Mouse (Mus musculus) gonadal fat pad, adult 2 months (tissue): ENCODE measurements around the gene Cdk12. TPM values are rescaled to one million over a fixed set of nuclear protein-coding genes. Genes with fewer than 3 reads are reported as not detected.
A peak's percentile ranks its signal among the peaks of the same experiment; 100 is the strongest.
"Not testable (repeated sequence)": the region's sequence is repeated elsewhere in the genome, so short reads cannot be mapped to it uniquely, and the experiment has no call there.

Experiments
- DNase-seq: peaks from one replicate; pipeline ENCODE4 v3.0.0-alpha.2; 2012; ENCODE audit warnings: low read depth
- polyA plus RNA-seq: library from polyadenylated mRNA; depleted of rRNA; stranded (reverse); fragments of >200 nt; gene quantifications from 2 replicates; pipeline ENCODE4 v1.2.3, GENCODE M21; 2012; rRNA removed

The Cdk12 gene
- polyA plus RNA-seq = 14.6 and 16.5 TPM in 2 replicates

DNA sequence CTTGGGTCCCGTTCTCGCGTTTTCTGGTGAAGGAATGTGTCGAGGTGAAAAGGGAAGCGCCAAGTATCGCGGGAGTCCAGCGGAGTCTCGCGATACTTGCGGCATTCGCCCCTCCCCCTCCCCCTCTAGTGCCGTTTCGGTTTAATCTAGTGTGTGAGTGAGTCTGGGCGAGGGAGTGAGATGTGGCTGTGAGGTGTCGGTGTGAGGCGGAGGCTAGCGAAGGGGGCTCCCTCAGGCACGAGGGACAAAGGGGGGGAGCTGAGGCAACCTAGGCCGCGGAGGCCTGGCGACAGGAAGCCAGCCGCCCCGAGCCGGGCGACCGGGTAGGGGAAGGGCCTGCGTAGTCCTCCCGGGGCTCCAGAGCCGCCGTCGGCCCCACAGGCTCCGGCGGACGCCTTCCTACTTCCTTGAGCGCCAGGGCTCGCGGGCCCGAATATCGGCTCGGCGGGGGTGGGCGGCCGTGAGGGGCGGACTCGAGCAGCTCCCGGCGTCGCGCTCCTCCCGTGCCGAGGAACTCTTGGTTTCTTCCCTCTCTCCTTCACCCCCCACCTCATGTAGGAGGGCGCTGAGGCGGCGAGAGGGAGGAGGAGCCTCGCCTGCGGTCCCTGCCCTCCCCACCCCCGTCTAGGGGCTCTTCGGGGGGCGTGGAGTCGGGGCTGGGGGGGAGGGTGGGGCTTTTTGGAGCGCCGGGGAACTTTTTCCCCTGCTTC lies at the start of gene Cdk12:
Gene Cdk12 (plus strand): TSS at position 419 of the 710 bp plus-strand sequence.
- peak; percentile 82 for DNase-seq

DNA sequence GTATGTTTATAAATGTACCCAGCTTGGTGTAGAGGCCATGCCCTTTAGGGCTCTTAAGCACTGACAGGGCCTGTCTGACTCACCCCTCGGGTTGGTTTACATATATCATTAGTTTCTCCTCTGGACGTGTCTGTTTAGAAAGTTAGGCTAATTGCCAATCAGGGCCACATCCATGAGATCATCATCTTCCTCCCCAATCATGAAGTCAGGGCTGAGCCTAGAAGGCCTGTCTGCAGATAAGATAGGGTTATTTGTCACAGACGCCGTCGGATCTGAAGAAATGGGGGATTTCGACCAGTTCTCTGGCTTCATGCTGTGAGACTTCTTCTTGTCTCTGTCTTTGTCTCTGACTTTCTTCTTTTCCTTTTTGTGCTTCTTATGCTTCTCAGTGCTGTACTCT lies 47.8 kb upstream of the Cdk12 start:
- DNase-seq = no peak

DNA sequence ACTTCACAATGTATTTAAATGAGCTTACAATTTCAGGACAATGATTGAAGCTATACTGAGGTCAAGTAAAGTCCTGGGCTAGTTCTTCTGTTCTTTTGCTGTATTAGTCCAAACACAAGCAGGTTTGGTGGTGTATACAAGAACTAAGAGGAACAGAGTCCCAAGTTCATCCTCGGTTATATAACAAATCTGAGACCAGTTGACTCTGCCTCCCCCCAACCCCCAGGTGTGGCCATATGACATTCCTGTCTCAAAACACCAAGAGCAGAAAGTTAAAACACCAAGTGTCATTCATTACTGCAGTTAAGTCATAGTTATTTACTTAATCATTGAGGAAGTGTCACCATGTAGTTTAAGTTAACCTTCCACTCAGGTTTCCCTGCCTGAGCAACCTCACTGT lies 34.5 kb upstream of the Cdk12 start:
- no peak for DNase-seq

DNA sequence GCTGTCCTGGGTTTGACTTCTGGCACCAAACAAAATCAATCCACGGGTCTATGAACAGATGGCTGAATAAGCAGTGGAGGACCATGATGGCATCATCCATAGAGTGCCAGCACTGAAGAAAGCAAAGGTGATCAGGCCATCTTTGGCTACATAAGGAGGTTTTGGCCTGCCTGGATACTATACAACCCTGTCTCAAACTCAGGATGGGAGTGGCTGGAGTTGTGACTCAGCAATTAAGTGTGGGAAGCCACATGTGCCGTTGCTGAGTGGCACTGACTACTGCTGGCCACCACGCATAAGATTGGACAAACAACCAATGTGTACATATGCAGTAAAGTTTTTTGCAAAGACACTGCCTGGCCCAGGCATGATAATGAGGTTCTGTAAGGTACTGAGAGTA lies 20.7 kb upstream of the Cdk12 start:
- DNase-seq = not testable (repeated sequence)

- DNase-seq = no peak
These were observed 15.0 kb upstream of the Cdk12 start for GRCm38 (mm10) chr11:98187640-98188395.

DNA sequence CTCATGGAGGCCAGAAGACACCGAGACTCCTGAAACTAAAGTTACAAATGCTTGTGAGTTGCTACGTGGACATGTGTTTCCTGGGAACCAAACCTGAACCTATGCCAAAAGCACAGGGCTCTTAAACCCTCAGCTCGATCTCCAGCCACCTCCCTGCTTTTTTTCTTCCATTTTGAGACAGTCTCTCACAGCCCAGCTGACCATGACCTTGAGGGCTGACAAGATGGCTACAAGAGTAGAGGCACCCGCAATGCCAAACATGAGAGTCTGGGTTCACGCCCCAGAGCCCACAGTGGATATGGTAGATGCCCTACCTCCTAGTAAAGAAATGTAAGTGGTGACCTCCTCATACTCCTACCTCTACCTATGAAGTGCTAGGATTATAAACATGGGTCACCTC lies 12.0 kb upstream of the Cdk12 start:
- no peak for DNase-seq

DNA sequence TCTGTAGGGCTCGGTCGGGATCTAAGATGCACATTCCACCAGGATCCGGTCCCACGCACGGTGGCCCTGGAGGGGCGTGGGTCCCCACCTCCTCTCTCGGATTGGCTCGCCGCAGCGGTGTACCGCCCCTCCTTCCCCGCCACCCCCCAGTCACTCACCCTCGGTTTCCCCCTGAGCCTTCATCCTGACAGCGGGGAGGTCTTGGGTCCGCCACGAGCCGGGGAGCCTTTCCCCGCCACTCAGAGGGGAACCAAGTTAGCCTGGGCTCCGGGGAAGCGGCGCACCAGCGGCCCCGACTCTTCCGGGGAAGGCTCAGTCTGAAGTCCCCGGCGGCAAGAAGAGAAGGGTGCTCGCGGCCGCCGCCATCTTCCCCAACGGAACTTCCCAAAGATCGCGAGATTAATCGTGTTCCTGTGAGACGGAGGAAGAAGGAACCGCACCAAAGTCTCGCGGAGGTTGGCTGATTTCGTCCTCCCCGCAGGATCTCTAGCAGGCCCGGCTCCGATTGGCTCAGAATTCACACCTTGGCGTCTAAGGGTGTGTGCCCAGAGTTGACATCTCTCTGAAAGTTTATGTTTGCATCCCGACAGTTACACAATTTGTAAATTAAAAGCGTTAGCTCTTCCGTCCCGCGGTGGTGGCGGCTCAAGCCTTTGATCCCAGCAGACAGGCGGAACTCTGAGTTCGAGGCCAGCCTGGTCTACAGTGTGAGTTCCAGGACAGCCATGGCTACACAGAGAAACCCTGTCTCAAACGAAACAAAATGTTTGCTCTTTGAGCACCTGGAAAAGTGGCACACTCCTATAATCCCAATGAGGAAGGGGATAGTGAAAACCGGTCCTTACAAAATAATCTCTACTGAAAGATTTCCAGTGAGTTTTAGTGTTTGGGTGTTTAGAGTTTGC lies 9.7 kb upstream of the Cdk12 start, which contains the start of gene Med1:
Gene Med1 (minus strand): TSS at position 393 of the 905 bp plus-strand sequence.
- peak; percentile 70 for DNase-seq

DNA sequence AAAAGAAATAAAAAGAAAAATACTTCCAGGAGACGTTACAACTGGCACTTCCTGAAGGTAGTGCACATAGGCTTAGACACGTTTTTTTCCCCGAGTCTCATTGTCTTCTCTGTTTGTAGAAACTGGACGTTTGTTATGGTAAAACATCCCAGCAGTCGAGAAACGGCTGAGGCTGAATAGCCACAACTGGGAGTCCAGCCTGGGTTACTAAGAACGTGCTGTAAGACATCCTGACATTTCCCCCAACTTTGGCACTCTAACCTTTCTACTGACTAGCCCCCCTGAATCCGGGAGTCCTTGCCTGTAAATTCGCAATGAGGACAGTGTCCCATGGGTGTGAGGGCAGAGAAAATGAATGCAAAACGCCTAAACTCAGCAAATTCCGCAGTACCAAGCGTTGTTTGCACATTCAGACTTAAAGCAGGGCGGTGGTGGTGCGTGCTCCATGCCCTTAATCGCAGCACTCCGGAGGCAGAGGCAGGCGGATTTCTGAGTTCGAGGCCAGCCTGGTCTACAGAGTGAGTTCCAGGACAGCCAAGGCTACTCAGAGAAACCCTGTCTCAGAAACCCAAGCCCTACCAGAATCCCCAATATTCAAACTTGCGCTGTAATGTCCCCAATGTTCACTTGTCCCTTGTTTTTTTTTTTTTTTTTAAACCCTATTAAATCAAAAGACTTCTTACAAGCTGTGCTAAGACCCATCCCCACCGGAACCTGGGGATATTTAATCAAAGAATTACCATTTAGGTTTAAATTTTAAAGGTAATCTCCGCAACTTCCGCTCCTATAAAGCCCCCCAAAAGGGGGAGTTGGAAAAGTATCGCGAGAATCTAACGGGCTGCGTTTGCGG lies 843 bp upstream of the Cdk12 start:
- DNase-seq = no peak

GRCm38 (mm10) chr11:98203351-98203911 lies 572 bp downstream of the Cdk12 start:
- no peak for DNase-seq

DNA sequence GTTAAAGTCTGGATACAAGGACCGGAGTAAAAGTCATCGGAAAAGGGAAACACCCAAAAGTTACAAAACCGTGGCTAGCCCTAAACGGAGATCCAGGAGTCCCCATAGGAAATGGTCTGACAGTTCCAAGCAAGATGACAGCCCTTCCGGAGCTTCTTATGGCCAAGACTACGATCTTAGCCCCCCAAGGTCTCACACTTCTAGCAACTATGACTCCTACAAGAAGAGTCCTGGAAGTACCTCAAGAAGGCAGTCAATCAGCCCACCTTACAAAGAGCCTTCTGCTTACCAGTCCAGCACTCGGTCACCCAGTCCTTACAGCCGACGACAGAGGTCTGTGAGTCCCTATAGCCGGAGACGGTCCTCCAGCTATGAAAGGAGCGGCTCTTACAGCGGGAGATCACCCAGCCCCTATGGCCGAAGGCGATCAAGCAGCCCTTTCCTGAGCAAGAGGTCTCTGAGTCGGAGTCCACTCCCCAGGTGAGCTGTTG lies 1.1 kb downstream of the Cdk12 start:
- DNase-seq = no peak

- no peak for DNase-seq
These were observed 2.6 kb downstream of the Cdk12 start for GRCm38 (mm10) chr11:98205463-98205862.

DNA sequence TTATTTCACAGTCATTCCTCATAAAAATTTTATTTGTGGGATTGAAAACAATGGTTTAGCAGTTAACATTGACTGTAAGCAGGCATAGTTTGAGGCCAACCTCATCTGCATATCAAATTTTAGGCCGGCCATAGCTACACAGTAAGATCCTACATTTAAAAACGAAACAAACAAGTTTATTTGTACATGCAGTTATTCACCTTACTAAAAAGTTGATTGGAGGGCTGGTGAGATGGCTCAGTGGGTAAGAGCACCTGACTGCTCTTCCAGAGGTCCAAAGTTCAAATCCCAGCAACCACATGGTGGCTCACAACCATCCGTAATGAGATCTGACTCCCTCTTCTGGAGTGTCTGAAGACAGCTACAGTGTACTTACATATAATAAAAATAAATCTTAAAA lies 3.4 kb downstream of the Cdk12 start:
- DNase-seq = not testable (repeated sequence)

- not testable (repeated sequence) for DNase-seq
These were observed 6.8 kb downstream of the Cdk12 start for GRCm38 (mm10) chr11:98209661-98210060.

DNA sequence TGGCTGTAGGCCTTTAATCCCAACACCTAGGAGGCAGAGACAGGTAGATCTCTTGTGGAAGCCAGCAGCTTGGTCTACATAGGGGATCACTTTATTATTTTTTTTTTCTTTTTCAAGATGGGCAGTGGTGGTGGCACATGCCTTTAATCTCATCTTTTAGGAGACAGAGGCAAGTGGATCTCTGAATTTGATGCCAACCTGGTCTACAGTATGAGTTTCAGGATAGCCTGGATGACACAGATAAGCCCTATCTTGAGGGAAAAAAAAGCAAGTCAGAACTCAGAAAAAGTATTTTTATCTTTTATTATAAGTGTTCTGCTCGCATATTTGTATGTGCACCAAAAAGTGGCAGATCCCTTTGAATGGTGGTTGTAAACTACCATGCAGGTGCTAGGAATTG lies 10.5 kb downstream of the Cdk12 start:
- no peak for DNase-seq

DNA sequence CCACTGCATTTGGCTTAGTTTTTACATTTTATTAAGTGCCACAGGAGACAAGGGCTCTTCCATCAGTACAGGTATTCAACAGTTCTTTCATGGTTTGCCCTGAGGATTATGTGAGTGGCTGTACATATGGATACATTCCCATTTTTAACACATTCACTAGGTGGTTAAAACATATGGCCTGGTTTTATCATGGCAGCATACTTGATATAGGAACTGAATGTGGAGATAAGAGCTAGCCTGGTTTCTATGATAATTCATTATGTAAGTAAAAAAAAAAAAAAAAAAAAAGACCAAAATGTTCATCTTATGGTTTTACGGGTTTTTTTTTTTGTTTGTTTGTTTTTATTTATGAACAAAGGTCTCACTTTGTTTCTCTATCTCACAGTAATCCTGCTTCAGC lies 23.5 kb downstream of the Cdk12 start:
- DNase-seq = no peak

GRCm38 (mm10) chr11:98238416-98238815 lies 35.6 kb downstream of the Cdk12 start:
- DNase-seq = no peak

- DNase-seq = no peak
These were observed 36.1 kb downstream of the Cdk12 start for GRCm38 (mm10) chr11:98238995-98239394.

GRCm38 (mm10) chr11:98242910-98243309 lies 40.1 kb downstream of the Cdk12 start:
- DNase-seq = not testable (repeated sequence)

DNA sequence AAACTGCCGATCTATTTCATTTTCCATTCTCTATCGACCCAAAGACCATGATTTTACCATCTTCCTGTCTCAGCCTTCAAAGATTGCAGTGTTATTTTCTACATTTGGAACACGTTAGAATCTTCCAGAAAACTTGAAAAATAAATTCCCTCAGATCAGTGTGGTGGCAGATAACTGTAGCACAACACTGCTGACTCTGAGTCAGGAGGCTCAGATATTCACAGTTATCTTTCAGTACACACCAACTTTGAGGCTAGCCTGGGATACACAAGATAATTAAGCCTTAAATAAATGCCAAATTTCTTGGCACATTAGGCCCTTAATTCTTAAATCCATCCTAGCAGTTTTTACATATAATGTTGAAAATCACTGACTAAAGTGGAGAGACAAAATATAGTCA lies 41.6 kb downstream of the Cdk12 start:
- no peak for DNase-seq

GRCm38 (mm10) chr11:98247325-98247724 lies 44.5 kb downstream of the Cdk12 start:
- no peak for DNase-seq

DNA sequence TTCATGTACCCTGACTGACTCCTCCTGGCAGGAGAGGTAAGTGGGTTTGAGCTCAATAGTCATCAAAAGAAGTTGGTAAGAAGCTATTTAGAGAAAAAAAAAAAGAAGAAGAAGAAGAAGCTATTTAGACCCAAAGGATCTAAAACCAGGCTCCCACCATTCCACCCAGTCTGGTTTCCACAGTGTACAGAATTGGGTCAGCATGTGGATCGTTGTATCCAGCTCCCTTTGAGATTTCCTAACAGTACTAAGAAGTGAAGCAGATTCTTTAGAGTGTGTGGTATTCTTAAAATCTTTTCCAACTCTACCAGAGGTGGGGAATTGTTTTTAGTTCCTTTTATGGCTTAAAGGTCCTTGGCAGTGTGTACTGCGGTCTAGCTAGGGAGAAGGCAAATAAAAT lies 50.9 kb downstream of the Cdk12 start:
- DNase-seq = no peak
